ENCODE assay signal across 13 mouse cellular contexts in genomic region chr10:96691319-96691870, GRCm38 (mm10).
DNase-seq lines count a peak whose midpoint lies in the region; ATAC-seq and TF ChIP-seq lines count a peak whose summit lies in the region.
"Had no signal": no experiment of that assay in that cellular context is flagged by ENCODE, and none has a peak within 500 bp of the region (broad histone marks: within the 10 kb centered on the region; RNA-seq: fewer than 3 reads in every experiment).

No protein-coding gene starts in this region.

- no peak overlapping the region for H3K9ac ChIP-seq in forebrain, postnatal 0 days
- no peak overlapping the region for H3K9ac ChIP-seq in forebrain, embryonic 14.5 days (ENCODE audit: low read length)
- H3K9ac ChIP-seq in liver, adult 2 months (ENCODE audit: low read depth, low read length), result no peak overlapping the region
- no peak overlapping the region for H3K9ac ChIP-seq in liver, embryonic 12.5 days
- H3K9ac ChIP-seq in midbrain, embryonic 16.5 days (ENCODE audit: low read depth, low read length), result no peak overlapping the region
- H3K9ac ChIP-seq: neural tube, embryonic 12.5 days had no signal

- no peaks in the 10 kb centered on the region for H3K27me3 ChIP-seq in forebrain, postnatal 0 days (ENCODE audit: insufficient read depth, low read length)
- H3K27me3 ChIP-seq in forebrain, embryonic 14.5 days (replicated peaks; ENCODE audit: control insufficient read depth, insufficient read depth, low read length), result no peaks in the 10 kb centered on the region
- no peaks in the 10 kb centered on the region for H3K27me3 ChIP-seq in liver, adult 2 months (ENCODE audit: control insufficient read depth, insufficient read depth, low read length)
- H3K27me3 ChIP-seq in liver, embryonic 12.5 days (replicated peaks), result no peaks in the 10 kb centered on the region
- no peaks in the 10 kb centered on the region for H3K27me3 ChIP-seq in midbrain, embryonic 16.5 days (ENCODE audit: control insufficient read depth, insufficient read depth, low read depth, low read length)
- H3K27me3 ChIP-seq: neural tube, embryonic 12.5 days had no signal

- DNase-seq in forebrain, postnatal 0 days, result no peak
- no peak for DNase-seq in forebrain, embryonic 14.5 days (ENCODE audit: low spot score)
- DNase-seq in liver, adult 2 months (ENCODE audit: extremely low read depth, low read depth, low spot score), result no peak
- DNase-seq in thymus, postnatal 14 days, result peak; percentile 17
- no peak for DNase-seq in thymus, postnatal 0 days (ENCODE audit: low spot score)
- no peak for DNase-seq in left cerebral cortex, postnatal 25 days (ENCODE audit: low spot score in 2 of 2)
- DNase-seq: cerebellum, adult 9-10 months; left cerebral cortex, postnatal 4 days; spleen, adult 18-20 months had no signal

- intact Hi-C loops in left cerebral cortex, postnatal 25 days (cut with DNase I), result no loop called here

- no peak overlapping the region for H3K4me3 ChIP-seq in forebrain, postnatal 0 days (ENCODE audit: low read depth, low read length)
- H3K4me3 ChIP-seq in forebrain, embryonic 14.5 days (ENCODE audit: low read depth, low read length), result no peak overlapping the region
- H3K4me3 ChIP-seq in liver, adult 2 months (ENCODE audit: insufficient read depth, low read depth, low read length), result no peak overlapping the region
- H3K4me3 ChIP-seq in liver, embryonic 12.5 days, result no peak overlapping the region
- no peak overlapping the region for H3K4me3 ChIP-seq in midbrain, embryonic 16.5 days (ENCODE audit: low read depth, low read length)
- H3K4me3 ChIP-seq: neural tube, embryonic 12.5 days had no signal

- 0 out of 2 replicates have a peak, but pooled peaks cover 5% of the 10 kb centered on the region for H3K4me1 ChIP-seq in forebrain, postnatal 0 days (ENCODE audit: insufficient read depth)
- H3K4me1 ChIP-seq in forebrain, embryonic 14.5 days (ENCODE audit: control insufficient read depth, insufficient read depth, low read length), result peaks cover 8% of the 10 kb centered on the region; the same call in 1 of the 2 replicates
- peaks cover 16% of the 10 kb centered on the region for H3K4me1 ChIP-seq in liver, adult 2 months (ENCODE audit: control insufficient read depth, insufficient read depth, low read length)
- peaks cover 14% of the 10 kb centered on the region; the same call in 1 of the 2 replicates for H3K4me1 ChIP-seq in liver, embryonic 12.5 days
- H3K4me1 ChIP-seq in midbrain, embryonic 16.5 days (ENCODE audit: control insufficient read depth, insufficient read depth, low read length), result 0 out of 2 replicates have a peak, but pooled peaks cover 3% of the 10 kb centered on the region

- no peak for TF ChIP-seq POLR2A in liver, adult 2 months (IDR thresholded peaks at IDR 0.05; ENCODE audit: extremely low read depth, insufficient read depth, low read length)

- H3K79me2 ChIP-seq in liver, adult 2 months (ENCODE audit: control insufficient read depth, insufficient read depth, low read length), result no peaks in the 10 kb centered on the region

- H3K36me3 ChIP-seq in forebrain, postnatal 0 days (ENCODE audit: insufficient read depth), result no peaks in the 10 kb centered on the region
- no peaks in the 10 kb centered on the region for H3K36me3 ChIP-seq in forebrain, embryonic 14.5 days (ENCODE audit: control insufficient read depth, insufficient read depth, low read length)
- H3K36me3 ChIP-seq in liver, adult 2 months (ENCODE audit: control insufficient read depth, insufficient read depth, low read length), result no peaks in the 10 kb centered on the region
- H3K36me3 ChIP-seq in liver, embryonic 12.5 days, result no peaks in the 10 kb centered on the region
- no peaks in the 10 kb centered on the region for H3K36me3 ChIP-seq in midbrain, embryonic 16.5 days (ENCODE audit: control insufficient read depth, insufficient read depth, low read length)
- H3K36me3 ChIP-seq: neural tube, embryonic 12.5 days had no signal

- no peak for TF ChIP-seq CTCF in forebrain, postnatal 0 days (IDR thresholded peaks at IDR 0.05; ENCODE audit: low read depth)
- TF ChIP-seq CTCF in liver, adult 2 months (IDR thresholded peaks at IDR 0.05; ENCODE audit: low read depth, low read length), result no peak

- no peak overlapping the region for H3K27ac ChIP-seq in forebrain, postnatal 0 days (ENCODE audit: low read depth, low read length)
- H3K27ac ChIP-seq in forebrain, embryonic 14.5 days (ENCODE audit: low read depth, low read length), result no peak overlapping the region
- H3K27ac ChIP-seq in liver, adult 2 months (replicated peaks; ENCODE audit: insufficient read depth, low read depth, low read length), result peak overlapping the region; percentile 27; the same call in 1 of the 2 replicates
- H3K27ac ChIP-seq in liver, embryonic 12.5 days, result no peak overlapping the region
- no peak overlapping the region for H3K27ac ChIP-seq in midbrain, embryonic 16.5 days (ENCODE audit: low read length)
- H3K27ac ChIP-seq: macrophage; neural tube, embryonic 12.5 days had no signal

- H3K9me3 ChIP-seq in forebrain, postnatal 0 days (ENCODE audit: low read length), result no peaks in the 10 kb centered on the region
- no peaks in the 10 kb centered on the region for H3K9me3 ChIP-seq in forebrain, embryonic 14.5 days (replicated peaks; ENCODE audit: control insufficient read depth, low read length)
- no peaks in the 10 kb centered on the region for H3K9me3 ChIP-seq in liver, embryonic 12.5 days (replicated peaks)
- H3K9me3 ChIP-seq in midbrain, embryonic 16.5 days (replicated peaks; ENCODE audit: control insufficient read depth, low read length, poor library complexity, severe bottlenecking), result no peaks in the 10 kb centered on the region
- H3K9me3 ChIP-seq: neural tube, embryonic 12.5 days had no signal

- ATAC-seq in forebrain, postnatal 0 days, result 0 out of 2 replicates have a peak, but pooled peaks have one; percentile 12
- no peak for ATAC-seq in forebrain, embryonic 14.5 days
- no peak for ATAC-seq in liver, embryonic 12.5 days
- ATAC-seq in midbrain, embryonic 16.5 days, result no peak

- no peak overlapping the region for H3K4me2 ChIP-seq in forebrain, postnatal 0 days (ENCODE audit: low read depth)
- H3K4me2 ChIP-seq in forebrain, embryonic 14.5 days (ENCODE audit: low read length), result no peak overlapping the region
- H3K4me2 ChIP-seq in liver, embryonic 12.5 days, result no peak overlapping the region
- no peak overlapping the region for H3K4me2 ChIP-seq in midbrain, embryonic 16.5 days (ENCODE audit: low read length)
- H3K4me2 ChIP-seq: neural tube, embryonic 12.5 days had no signal

- WGBS in forebrain, postnatal 0 days, result 70% methylated on average over 6 of the region's 6 CpGs
- WGBS in forebrain, embryonic 14.5 days, result 83% methylated on average over 6 of the region's 6 CpGs
- 52% methylated on average over 6 of the region's 6 CpGs for WGBS in liver, adult 2 months
- WGBS in liver, embryonic 12.5 days (ENCODE audit: insufficient replicate concordance), result 74% methylated on average over 6 of the region's 6 CpGs
- 87% methylated on average over 6 of the region's 6 CpGs for WGBS in midbrain, embryonic 16.5 days
